Mouse (Mus musculus): ENCODE data around the gene Gm9837. TPM values are rescaled to one million over a fixed set of nuclear protein-coding genes. Genes with fewer than 3 reads are reported as not detected.

Gm9837 gene
- polyA plus RNA-seq, 1 experiment from 2014 or later: not detected

DNA sequence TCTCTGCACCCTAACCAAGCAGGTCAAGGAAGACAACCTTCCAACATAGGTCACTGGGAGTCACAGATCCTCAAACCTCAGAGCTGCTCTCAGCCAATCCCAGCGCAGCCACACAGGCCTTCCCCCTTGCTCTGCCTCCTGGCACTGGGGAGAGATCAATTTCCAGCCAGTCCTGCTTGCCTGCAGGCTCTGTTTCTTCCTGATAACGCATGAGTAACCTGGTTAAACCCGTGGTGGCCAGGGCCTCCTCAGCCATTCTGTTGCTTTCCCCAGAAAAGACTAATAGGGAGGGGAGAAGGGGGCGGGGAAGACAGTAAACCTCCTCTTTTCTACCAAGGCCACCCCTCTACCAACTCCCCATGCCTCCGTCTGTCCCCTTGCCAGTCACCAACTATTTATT lies 8.6 kb downstream of the Gm9837 start:
- 33% methylated on average over 5 of the region's 5 CpGs for WGBS
- H3K27ac ChIP-seq: no peak overlapping the region
- no peak for ATAC-seq (ENCODE audit: low FRiP score)
- H3K4me2 ChIP-seq (replicated peaks): no peak overlapping the region
- H3K4me1 ChIP-seq (replicated peaks; ENCODE audit: control insufficient read depth, insufficient read depth, low read length): peaks cover 3% of the 10 kb centered on the region; the same call in 1 of the 2 replicates
- peaks cover 89% of the 10 kb centered on the region for H3K27me3 ChIP-seq (ENCODE audit: control insufficient read depth, insufficient read depth, low read length)
- no peaks in the 10 kb centered on the region for H3K9me3 ChIP-seq (ENCODE audit: control insufficient read depth, low read length)
- H3K9ac ChIP-seq: no peak overlapping the region
- no peaks in the 10 kb centered on the region for H3K36me3 ChIP-seq (replicated peaks; ENCODE audit: control insufficient read depth, insufficient read depth)
- no peak overlapping the region for H3K4me3 ChIP-seq (replicated peaks; ENCODE audit: low read length)
- DNase-seq (ENCODE audit: low spot score): no peak

DNA sequence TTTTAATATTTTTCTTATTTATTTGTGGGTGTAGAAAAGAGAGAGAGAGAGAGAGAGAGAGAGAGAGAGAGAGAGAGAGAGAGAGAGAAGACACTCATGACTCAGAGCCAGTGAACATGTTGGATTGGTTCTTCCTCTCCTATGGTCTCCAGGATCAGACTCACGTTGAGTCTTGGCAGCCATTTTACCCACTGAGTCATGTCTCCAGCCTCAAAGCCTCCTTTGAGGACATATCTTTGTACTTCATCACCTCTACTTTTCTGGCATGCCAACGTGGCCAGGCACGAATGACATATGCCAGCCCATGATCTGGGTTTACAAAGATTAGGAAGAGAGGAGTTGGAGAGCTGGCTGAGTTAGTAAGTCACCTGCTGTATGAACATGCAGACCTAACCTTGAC lies 10.1 kb downstream of the Gm9837 start:
- Histone ChIP-seq H3K9ac (no peak overlapping the region), H3K27ac (no peak overlapping the region), H3K9me3 (ENCODE audit: control insufficient read depth, low read length) (no peaks in the 10 kb centered on the region), H3K4me2 (replicated peaks) (no peak overlapping the region), H3K36me3 (replicated peaks; ENCODE audit: control insufficient read depth, insufficient read depth) (no peaks in the 10 kb centered on the region), H3K4me3 (replicated peaks; ENCODE audit: low read length) (no peak overlapping the region), H3K4me1 (replicated peaks; ENCODE audit: control insufficient read depth, insufficient read depth, low read length) (peaks cover 3% of the 10 kb centered on the region; the same call in 1 of the 2 replicates), H3K27me3 (ENCODE audit: control insufficient read depth, insufficient read depth, low read length) (peaks cover 90% of the 10 kb centered on the region)
- no peak for DNase-seq (ENCODE audit: low spot score)
- WGBS: 93% methylated on average over 3 of the region's 3 CpGs
- no peak for ATAC-seq (ENCODE audit: low FRiP score)

DNA sequence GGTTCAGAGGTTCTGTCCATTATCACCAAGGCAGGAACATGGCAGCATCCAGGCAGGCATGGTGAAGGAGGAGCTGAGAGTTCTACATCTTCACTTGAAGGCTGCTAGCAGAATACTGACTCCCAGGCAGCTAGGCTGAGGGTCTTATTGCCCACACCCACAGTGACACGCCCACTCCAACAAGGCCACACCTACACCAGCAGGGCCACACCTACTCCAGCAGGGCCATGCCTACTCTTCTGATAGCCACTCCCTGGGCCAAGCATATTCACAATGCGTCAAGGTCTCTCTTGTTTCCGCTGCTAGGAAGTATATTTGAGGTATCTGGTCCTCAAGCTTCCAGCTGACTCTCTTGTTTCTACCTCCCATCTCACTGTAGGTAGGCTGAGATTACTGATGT lies 11.3 kb downstream of the Gm9837 start:
- Histone ChIP-seq H3K4me1 (replicated peaks; ENCODE audit: control insufficient read depth, insufficient read depth, low read length) (peaks cover 3% of the 10 kb centered on the region; the same call in 1 of the 2 replicates), H3K9me3 (ENCODE audit: control insufficient read depth, low read length) (no peaks in the 10 kb centered on the region), H3K4me3 (replicated peaks; ENCODE audit: low read length) (no peak overlapping the region), H3K9ac (no peak overlapping the region), H3K36me3 (replicated peaks; ENCODE audit: control insufficient read depth, insufficient read depth) (no peaks in the 10 kb centered on the region), H3K27me3 (ENCODE audit: control insufficient read depth, insufficient read depth, low read length) (peaks cover 82% of the 10 kb centered on the region), H3K4me2 (replicated peaks) (no peak overlapping the region), H3K27ac (no peak overlapping the region)
- no peak for DNase-seq (ENCODE audit: low spot score)
- no peak for ATAC-seq (ENCODE audit: low FRiP score)
- 63% methylated on average over 3 of the region's 3 CpGs for WGBS

DNA sequence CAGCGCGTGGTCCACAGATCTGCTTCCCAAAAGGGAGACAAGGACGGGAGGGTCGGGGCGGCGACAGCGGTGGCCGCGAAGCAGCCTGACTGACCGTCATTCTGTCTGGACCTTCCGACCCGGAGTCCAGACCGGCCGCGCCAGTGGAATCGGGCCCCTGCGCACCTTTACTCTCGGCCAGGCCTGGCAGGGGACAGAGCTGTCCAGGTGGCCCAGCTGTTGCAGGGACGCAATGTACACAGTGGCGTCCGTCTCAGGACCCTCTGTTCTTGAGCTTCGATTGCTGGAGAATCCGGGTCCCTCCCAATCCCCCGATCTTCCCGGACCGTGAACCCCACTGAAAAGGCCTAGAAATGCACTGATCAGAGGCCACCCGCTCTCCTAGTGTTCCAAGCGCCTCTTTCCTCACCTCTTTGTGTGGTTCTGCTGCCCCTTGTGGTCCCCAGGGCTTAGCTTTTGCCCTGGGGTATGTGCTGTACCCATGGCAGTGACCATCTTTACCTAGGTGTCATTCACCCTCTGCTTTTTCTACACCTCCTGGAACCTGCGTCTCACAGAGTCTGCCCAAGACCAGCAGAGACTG lies 12.8 kb downstream of the Gm9837 start:
- Histone ChIP-seq H3K4me3 (replicated peaks; ENCODE audit: low read length) (peak overlapping the region; percentile 35), H3K36me3 (replicated peaks; ENCODE audit: control insufficient read depth, insufficient read depth) (no peaks in the 10 kb centered on the region), H3K4me1 (replicated peaks; ENCODE audit: control insufficient read depth, insufficient read depth, low read length) (peaks cover 3% of the 10 kb centered on the region; the same call in 1 of the 2 replicates), H3K9me3 (ENCODE audit: control insufficient read depth, low read length) (no peaks in the 10 kb centered on the region), H3K9ac (peak overlapping the region; percentile 45), H3K27ac (no peak overlapping the region), H3K27me3 (ENCODE audit: control insufficient read depth, insufficient read depth, low read length) (peaks cover 67% of the 10 kb centered on the region), H3K4me2 (replicated peaks) (peak overlapping the region; percentile 60)
- ATAC-seq (ENCODE audit: low FRiP score) (no peak), DNase-seq (ENCODE audit: low spot score) (no peak)
- 5% methylated on average over 29 of the region's 29 CpGs for WGBS

DNA sequence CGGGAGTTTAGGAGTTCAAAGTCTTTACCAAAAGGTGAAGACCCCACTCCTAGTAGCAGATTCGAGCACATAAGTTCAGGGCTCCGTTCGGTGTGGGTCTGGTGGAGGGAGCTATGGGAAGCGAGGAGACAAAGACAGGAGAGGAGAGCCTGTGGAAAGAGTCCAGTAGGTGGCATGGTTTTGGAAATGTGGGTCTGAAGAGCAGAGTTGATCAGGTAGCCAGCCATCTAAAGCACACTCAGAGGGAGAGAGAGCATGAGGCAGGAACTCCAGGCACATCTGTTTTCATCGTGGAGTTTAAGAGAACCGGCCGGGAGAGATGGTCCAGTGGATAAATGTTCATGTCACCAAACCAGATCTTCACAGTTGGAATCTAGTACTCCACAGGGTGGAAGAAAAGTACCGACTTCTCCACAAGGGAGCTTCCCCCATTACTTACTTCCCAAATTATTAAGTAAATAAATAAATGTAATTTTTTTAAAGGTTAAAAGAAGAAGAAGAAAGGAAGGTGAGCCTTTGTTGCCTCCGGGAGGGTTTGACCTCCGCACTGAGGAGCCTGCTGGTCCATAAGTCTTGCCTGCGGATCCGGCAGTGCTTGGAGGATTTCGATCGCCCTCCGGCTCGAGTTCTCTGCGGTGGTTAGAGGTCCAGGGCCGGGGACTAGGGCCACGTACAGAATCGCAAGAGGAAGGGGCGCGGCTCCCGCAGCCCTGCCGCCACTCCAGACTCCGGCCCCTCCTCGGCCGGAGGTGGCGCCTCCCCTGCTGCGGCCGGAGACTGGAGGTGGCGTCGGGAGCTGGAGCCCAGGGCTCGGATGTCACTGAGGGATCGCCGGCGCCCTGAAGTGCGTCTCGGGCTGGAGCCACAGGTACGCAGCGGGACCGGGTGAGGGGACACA lies 13.6 kb downstream of the Gm9837 start, which contains the start of the genes Gm10447 and Shroom1:
Gene Gm10447 (minus strand): TSS at position 637 of the 898 bp plus-strand sequence.
Gene Shroom1 (plus strand): TSS at position 732 of the 898 bp plus-strand sequence.
- WGBS: 5% methylated on average over 42 of the region's 42 CpGs
- no peaks in the 10 kb centered on the region for H3K36me3 ChIP-seq (replicated peaks; ENCODE audit: control insufficient read depth, insufficient read depth)
- peaks cover 3% of the 10 kb centered on the region; the same call in 1 of the 2 replicates for H3K4me1 ChIP-seq (replicated peaks; ENCODE audit: control insufficient read depth, insufficient read depth, low read length)
- peak within 1 kb of the TSS; percentile 60 for H3K4me2 ChIP-seq (replicated peaks)
- H3K9ac ChIP-seq: peak within 1 kb of the TSS; percentile 45
- DNase-seq (ENCODE audit: low spot score): no peak
- H3K4me3 ChIP-seq (replicated peaks; ENCODE audit: low read length): peak within 1 kb of the TSS; percentile 35
- no peaks in the 10 kb centered on the region for H3K9me3 ChIP-seq (ENCODE audit: control insufficient read depth, low read length)
- peaks cover 59% of the 10 kb centered on the region for H3K27me3 ChIP-seq (ENCODE audit: control insufficient read depth, insufficient read depth, low read length)
- peak; percentile 31; the same call in 1 of the 2 replicates for ATAC-seq (ENCODE audit: low FRiP score)
- H3K27ac ChIP-seq: no peak within 1 kb of the TSS

DNA sequence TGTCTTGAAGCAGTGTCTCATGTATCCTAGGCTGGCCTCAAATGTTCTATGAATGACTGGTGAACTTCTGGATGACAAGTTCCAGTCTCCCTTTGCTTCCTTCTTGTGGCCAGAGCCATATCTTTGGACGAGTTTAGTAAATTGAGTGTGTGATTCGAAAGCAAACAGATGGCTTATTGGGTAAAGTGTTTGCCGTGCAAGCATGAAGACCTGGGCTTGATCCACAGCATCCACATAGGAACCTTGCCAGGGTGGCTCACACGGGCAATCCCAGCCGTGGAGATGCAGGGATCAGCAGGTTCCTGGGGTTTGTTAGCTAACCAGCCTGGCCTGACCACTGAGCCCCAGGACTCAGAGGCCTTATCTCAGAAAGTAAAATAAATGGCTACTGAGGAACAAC lies 17.2 kb downstream of the Gm9837 start:
- Histone ChIP-seq H3K27ac (no peak overlapping the region), H3K4me1 (replicated peaks; ENCODE audit: control insufficient read depth, insufficient read depth, low read length) (peaks cover 3% of the 10 kb centered on the region; the same call in 1 of the 2 replicates), H3K36me3 (replicated peaks; ENCODE audit: control insufficient read depth, insufficient read depth) (no peaks in the 10 kb centered on the region), H3K9me3 (ENCODE audit: control insufficient read depth, low read length) (no peaks in the 10 kb centered on the region), H3K27me3 (ENCODE audit: control insufficient read depth, insufficient read depth, low read length) (peaks cover 31% of the 10 kb centered on the region), H3K4me2 (replicated peaks) (no peak overlapping the region), H3K9ac (no peak overlapping the region), H3K4me3 (replicated peaks; ENCODE audit: low read length) (no peak overlapping the region)
- DNase-seq (ENCODE audit: low spot score) (no peak), ATAC-seq (ENCODE audit: low FRiP score) (no peak)
- WGBS: 90% methylated on average over 5 of the region's 5 CpGs

DNA sequence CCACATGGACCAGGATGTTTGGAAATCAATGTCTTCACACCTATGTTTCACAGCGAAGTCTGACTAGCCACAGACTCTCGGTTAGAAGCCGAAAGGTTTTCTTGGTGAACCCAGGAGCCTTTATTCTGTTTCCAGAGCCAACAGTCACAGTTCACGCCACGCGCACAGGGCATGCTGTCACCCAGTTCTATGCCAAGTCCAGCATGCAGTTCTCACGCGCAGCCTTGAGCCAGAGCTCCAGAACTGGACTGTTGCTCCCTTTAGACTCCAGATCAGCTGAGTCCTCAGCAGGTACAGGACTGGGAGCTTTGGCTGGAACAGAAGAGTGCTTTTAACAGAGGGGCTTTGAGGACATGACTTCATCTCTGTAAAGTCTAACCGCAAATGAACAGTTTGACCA lies 17.9 kb downstream of the Gm9837 start:
- Histone ChIP-seq H3K4me1 (replicated peaks; ENCODE audit: control insufficient read depth, insufficient read depth, low read length) (peaks cover 3% of the 10 kb centered on the region; the same call in 1 of the 2 replicates), H3K9ac (no peak overlapping the region), H3K4me2 (replicated peaks) (no peak overlapping the region), H3K9me3 (ENCODE audit: control insufficient read depth, low read length) (no peaks in the 10 kb centered on the region), H3K27me3 (ENCODE audit: control insufficient read depth, insufficient read depth, low read length) (peaks cover 24% of the 10 kb centered on the region), H3K4me3 (replicated peaks; ENCODE audit: low read length) (no peak overlapping the region), H3K36me3 (replicated peaks; ENCODE audit: control insufficient read depth, insufficient read depth) (no peaks in the 10 kb centered on the region), H3K27ac (no peak overlapping the region)
- ATAC-seq (ENCODE audit: low FRiP score): no peak
- WGBS: 96% methylated on average over 9 of the region's 9 CpGs
- no peak for DNase-seq (ENCODE audit: low spot score)

DNA sequence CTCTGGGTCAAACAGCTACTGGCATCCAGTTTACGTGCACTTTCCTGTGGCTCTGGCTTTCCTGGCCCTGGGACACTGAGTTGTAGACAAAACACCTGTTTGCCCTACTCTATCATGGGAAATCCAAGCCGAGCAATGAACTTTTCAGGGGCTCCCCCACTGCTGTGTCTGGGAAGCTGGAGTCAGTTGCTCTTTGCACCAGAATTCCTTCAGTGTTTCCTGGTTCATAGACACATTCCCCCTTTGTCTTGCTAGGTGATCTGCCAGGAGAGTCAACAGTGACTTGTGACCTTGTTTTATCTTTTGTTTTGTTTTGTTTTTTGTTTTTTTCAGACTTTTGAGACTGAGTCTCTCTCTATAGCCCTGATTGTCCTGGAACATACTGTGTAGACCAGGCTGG lies 18.9 kb downstream of the Gm9837 start:
- H3K9me3 ChIP-seq (ENCODE audit: control insufficient read depth, low read length): no peaks in the 10 kb centered on the region
- H3K4me2 ChIP-seq (replicated peaks): no peak overlapping the region
- ATAC-seq (ENCODE audit: low FRiP score) (no peak), DNase-seq (ENCODE audit: low spot score) (no peak)
- H3K9ac ChIP-seq: no peak overlapping the region
- H3K36me3 ChIP-seq (replicated peaks; ENCODE audit: control insufficient read depth, insufficient read depth): no peaks in the 10 kb centered on the region
- 72% methylated on average over 2 of the region's 2 CpGs for WGBS
- no peak overlapping the region for H3K27ac ChIP-seq
- no peaks in the 10 kb centered on the region for H3K4me1 ChIP-seq (replicated peaks; ENCODE audit: control insufficient read depth, insufficient read depth, low read length)
- H3K4me3 ChIP-seq (replicated peaks; ENCODE audit: low read length): no peak overlapping the region
- H3K27me3 ChIP-seq (ENCODE audit: control insufficient read depth, insufficient read depth, low read length): peaks cover 15% of the 10 kb centered on the region

DNA sequence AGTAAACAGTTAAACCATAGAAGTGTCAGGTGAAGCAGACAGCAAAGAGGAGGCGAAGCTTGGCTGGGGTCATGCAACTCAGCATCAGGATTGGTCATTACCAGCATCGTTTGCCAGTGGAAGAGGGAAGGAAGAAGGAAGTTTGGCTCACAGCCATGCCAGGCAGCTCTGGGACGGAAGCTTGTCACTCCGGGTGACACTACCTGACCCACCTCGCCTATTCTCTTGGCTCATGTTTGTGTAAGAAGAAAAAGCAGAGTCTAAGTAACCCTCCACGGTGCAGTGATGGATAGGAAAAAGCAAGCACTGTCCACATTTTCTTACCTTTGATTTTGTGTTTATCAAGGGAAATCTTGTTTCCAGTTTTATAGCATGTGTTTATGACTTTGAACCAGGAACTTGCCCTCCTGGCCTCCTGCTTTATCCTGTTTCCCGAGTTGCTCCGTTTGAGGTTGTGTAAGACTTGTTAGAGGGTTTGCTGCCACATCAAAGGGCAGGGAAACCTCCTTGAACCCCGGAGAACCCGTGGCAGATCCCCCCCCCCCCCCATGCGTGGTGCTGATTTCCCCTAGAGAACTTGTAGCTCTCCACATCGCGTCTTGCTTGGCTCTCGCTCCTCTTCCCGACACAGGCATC lies 20.1 kb downstream of the Gm9837 start:
- no peaks in the 10 kb centered on the region for H3K9me3 ChIP-seq (ENCODE audit: control insufficient read depth, low read length)
- H3K9ac ChIP-seq: no peak overlapping the region
- no peaks in the 10 kb centered on the region for H3K4me1 ChIP-seq (replicated peaks; ENCODE audit: control insufficient read depth, insufficient read depth, low read length)
- 0 out of 2 replicates have a peak, but pooled peaks cover 4% of the 10 kb centered on the region for H3K27me3 ChIP-seq (ENCODE audit: control insufficient read depth, insufficient read depth, low read length)
- no peak overlapping the region for H3K4me3 ChIP-seq (replicated peaks; ENCODE audit: low read length)
- H3K27ac ChIP-seq: no peak overlapping the region
- DNase-seq (ENCODE audit: low spot score) (no peak), ATAC-seq (ENCODE audit: low FRiP score) (no peak)
- 69% methylated on average over 15 of the region's 15 CpGs for WGBS
- no peak overlapping the region for H3K4me2 ChIP-seq (replicated peaks)
- H3K36me3 ChIP-seq (replicated peaks; ENCODE audit: control insufficient read depth, insufficient read depth): no peaks in the 10 kb centered on the region

Measured in hindbrain, embryonic 14.5 days (tissue).